Mouse (Mus musculus) duodenum, adult 2 months (tissue): ENCODE results near the gene Tppp3. TPM values are rescaled to one million over a fixed set of nuclear protein-coding genes. Genes with fewer than 3 reads are reported as not detected.

Source experiments
- polyA plus RNA-seq: library from polyadenylated mRNA; depleted of rRNA; stranded (reverse); fragments of >200 nt; gene quantifications from 2 replicates; pipeline ENCODE4 v1.2.3, GENCODE M21; 2012; ENCODE audit warnings: low replicate concordance; rRNA removed

Gene Tppp3
- polyA plus RNA-seq: 53.0 and 57.7 TPM in 2 replicates

DNA sequence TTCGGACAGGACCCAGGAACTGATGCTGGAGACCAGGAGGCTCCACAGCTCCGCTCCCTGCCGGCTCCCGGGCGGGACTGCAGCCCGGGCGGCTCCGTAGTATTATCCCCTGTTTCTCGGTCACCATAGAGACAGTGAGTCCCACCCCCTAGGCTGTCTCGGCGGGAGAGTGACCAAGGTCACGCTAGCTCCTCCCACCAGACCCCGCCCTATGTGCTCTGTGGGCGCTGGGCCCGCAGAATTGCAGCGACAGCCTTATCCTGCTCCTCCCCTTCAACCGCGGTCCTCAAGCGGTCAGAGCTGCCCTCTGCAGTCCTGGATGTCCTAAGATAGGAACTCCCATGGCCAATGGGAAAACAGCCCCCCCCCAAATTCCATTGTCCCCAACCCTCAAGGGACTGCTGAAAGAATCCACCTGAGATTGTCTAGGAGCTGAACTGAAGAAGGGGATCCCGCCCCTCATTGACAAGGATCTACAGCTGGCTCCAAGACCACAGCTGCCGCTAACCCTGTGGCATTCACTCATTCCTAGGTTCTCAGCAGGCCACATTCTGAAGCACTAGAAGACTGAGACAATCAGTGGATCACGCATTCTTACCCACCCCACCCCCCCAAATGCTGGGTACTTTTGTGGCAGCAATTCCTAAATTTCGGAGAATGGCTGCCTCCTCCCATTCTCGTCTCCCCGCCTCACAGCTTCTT, at the start of gene Tppp3:
Gene Tppp3 (minus strand): TSS at position 213 of the 702 bp plus-strand sequence.

DNA sequence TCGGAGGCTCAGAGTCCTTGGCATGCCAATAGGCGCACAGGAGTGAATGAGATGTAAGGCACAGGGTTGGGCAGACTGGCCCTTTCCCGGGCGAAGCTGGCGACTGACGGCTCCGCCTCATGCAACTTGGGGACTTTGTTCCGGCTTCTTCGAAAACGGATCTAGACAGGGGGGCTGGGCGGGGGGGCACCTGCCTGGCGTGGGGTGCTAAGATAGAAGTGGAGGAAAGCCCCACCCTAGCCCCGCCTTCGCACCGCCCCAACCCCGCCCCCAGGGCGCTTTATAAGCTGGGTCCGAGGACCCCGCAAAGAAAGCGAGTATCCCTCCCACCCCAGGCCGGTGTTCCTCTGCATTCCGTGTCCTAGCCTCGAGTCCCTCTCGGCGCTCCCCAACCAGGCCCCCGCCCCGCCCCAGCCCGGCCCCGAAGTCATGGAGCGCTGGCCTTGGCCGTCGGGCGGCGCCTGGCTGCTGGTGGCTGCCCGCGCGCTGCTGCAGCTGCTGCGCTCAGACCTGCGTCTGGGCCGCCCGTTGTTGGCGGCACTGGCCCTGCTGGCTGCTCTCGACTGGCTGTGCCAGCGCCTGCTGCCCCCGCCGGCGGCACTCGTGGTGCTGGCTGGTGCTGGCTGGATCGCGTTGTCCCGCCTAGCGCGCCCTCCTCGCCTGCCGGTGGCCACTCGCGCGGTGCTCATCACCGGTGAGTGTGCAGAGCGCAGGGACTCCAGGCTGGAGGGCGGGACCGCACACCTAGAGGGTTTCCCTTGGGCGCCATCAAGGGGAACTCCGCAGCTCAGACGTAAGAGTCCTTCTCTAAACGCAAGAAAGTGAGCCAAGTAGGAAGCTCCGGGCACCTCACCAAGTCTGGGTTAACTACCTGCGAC, 47.3 kb upstream of the Tppp3 start, which contains the start of gene Hsd11b2:
Gene Hsd11b2 (plus strand): TSS at position 320 of the 878 bp plus-strand sequence.

DNA sequence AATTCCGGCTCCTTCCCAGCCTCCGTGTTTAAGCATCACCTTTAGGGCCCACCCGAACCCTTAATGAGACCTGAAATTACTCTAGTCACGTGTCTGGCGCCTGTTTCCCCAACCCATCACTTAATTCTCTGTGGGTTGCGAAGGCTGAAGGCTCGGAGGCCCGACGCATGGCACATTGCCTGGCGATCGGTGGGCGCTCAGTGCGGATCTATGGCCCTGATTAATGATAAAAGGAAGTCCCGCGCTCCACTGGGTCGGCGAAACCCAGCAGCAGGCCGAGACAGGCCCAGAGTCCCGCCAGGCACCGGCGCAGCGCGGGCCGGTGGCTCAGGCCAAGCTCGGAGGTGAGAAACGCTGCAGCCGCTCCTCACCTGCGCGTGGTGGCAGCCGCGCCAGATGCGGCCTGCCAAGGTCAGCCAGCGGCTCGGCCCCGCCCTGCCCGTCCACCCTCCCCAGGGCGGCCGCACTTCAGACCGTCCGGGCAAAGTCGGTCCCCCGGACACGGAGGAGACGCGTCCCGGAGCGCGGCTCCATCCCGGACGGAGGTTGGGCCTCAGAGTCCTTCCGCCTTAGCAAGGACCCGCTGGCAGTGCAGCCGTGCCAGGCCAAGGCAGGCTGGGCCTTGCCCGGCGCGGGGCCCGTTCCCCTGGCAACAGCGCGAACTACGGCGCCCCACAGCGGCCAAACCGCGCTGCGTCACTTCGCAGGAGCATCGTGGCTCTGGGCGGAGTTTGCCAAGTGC, 25.3 kb upstream of the Tppp3 start, which contains the start of gene Zdhhc1:
Gene Zdhhc1 (minus strand): TSS at position 464 of the 742 bp plus-strand sequence.

Other genes starting within 250 kb of the Tppp3 start
- 8.2 and 10.4 TPM in 2 replicates for gene D230025D16Rik, start 246.4 kb downstream of the Tppp3 start, polyA plus RNA-seq
- gene B3gnt9, start 216.4 kb downstream of the Tppp3 start, polyA plus RNA-seq: 9.6 and 16.2 TPM in 2 replicates
- 62.3 and 127 TPM in 2 replicates for gene Tradd, start 206.9 kb downstream of the Tppp3 start, polyA plus RNA-seq
- 13.1 and 36.2 TPM in 2 replicates for gene Fbxl8, start 206.9 kb downstream of the Tppp3 start, polyA plus RNA-seq
- 1.0 and 1.4 TPM in 2 replicates for gene Hsf4, start 201.7 kb downstream of the Tppp3 start, polyA plus RNA-seq
- 0.64 and 0.90 TPM in 2 replicates for gene Nol3, start 195.4 kb downstream of the Tppp3 start, polyA plus RNA-seq
- gene 4931428F04Rik, start 181.7 kb downstream of the Tppp3 start, polyA plus RNA-seq: 0.97 and 2.4 TPM in 2 replicates
- gene Exoc3l, start 175.4 kb downstream of the Tppp3 start, polyA plus RNA-seq: 3.0 and 3.4 TPM in 2 replicates
- gene E2f4, start 173.9 kb downstream of the Tppp3 start, polyA plus RNA-seq: 107 and 138 TPM in 2 replicates
- gene Elmo3, start 165.9 kb downstream of the Tppp3 start, polyA plus RNA-seq: 58.7 and 87.7 TPM in 2 replicates
- 6.5 and 8.6 TPM in 2 replicates for gene Lrrc29, start 145.2 kb downstream of the Tppp3 start, polyA plus RNA-seq
- gene Tmem208, start 145.2 kb downstream of the Tppp3 start, polyA plus RNA-seq: 120 and 146 TPM in 2 replicates
- 18.1 and 20.1 TPM in 2 replicates for gene Fhod1, start 123.6 kb downstream of the Tppp3 start, polyA plus RNA-seq
- gene Slc9a5, start 122.7 kb downstream of the Tppp3 start, polyA plus RNA-seq: 3.2 and 4.5 TPM in 2 replicates
- gene Plekhg4, start 98.3 kb downstream of the Tppp3 start, polyA plus RNA-seq: 0.33 and 0.41 TPM in 2 replicates
- gene Kctd19, start 58.0 kb downstream of the Tppp3 start, polyA plus RNA-seq: 0.06 TPM in 1 of 2 replicates, not detected in the other
- 0.22 TPM in 1 of 2 replicates, not detected in the other for gene Lrrc36, start 58.0 kb downstream of the Tppp3 start, polyA plus RNA-seq
- 17.9 and 29.4 TPM in 2 replicates for gene Zdhhc1, start 25.4 kb upstream of the Tppp3 start, polyA plus RNA-seq
- 11.0 and 11.1 TPM in 2 replicates for gene Hsd11b2, start 47.2 kb upstream of the Tppp3 start, polyA plus RNA-seq
- gene Atp6v0d1, start 94.5 kb upstream of the Tppp3 start, polyA plus RNA-seq: 48.4 and 63.4 TPM in 2 replicates
- gene Ripor1, start 133.7 kb upstream of the Tppp3 start, polyA plus RNA-seq: 7.7 and 13.9 TPM in 2 replicates
- gene Ctcf, start 165.0 kb upstream of the Tppp3 start, polyA plus RNA-seq: 5.0 and 7.2 TPM in 2 replicates
- 0.31 TPM in 1 of 2 replicates, not detected in the other for gene Agrp, start 165.9 kb upstream of the Tppp3 start, polyA plus RNA-seq
- gene Carmil2, start 214.7 kb upstream of the Tppp3 start, polyA plus RNA-seq: 3.2 and 7.0 TPM in 2 replicates
- 29.2 and 30.8 TPM in 2 replicates for gene Acd, start 229.6 kb upstream of the Tppp3 start, polyA plus RNA-seq
- 6.5 and 10.2 TPM in 2 replicates for gene Pard6a, start 229.6 kb upstream of the Tppp3 start, polyA plus RNA-seq
- not detected in 2 replicates for gene 4933405L10Rik, start 236.1 kb upstream of the Tppp3 start, polyA plus RNA-seq
- 4.9 and 7.9 TPM in 2 replicates for gene Enkd1, start 236.7 kb upstream of the Tppp3 start, polyA plus RNA-seq